Mouse (Mus musculus): ENCODE results near the gene Fbxl3. TPM values are rescaled to one million over a fixed set of nuclear protein-coding genes. Genes with fewer than 3 reads are reported as not detected.

The Fbxl3 gene
- polyA plus RNA-seq, 1 experiment from 2014 or later: 26.5 TPM

- Histone ChIP-seq H3K4me2 (no peak overlapping the region), H3K4me3 (ENCODE audit: low read depth, low read length) (no peak overlapping the region), H3K4me1 (ENCODE audit: control insufficient read depth, insufficient read depth, low read length) (no peaks in the 10 kb centered on the region), H3K9me3 (ENCODE audit: control insufficient read depth, low read length) (no peaks in the 10 kb centered on the region), H3K27me3 (ENCODE audit: control insufficient read depth, insufficient read depth, low read length) (no peaks in the 10 kb centered on the region), H3K27ac (ENCODE audit: low read depth, low read length) (no peak overlapping the region), H3K9ac (ENCODE audit: low read length) (no peak overlapping the region), H3K36me3 (ENCODE audit: control insufficient read depth, insufficient read depth, low read length) (no peaks in the 10 kb centered on the region)
- DNase-seq (ENCODE audit: low spot score, missing footprints) (no peak), ATAC-seq (ENCODE audit: low FRiP score) (no peak)
- 85% methylated on average over 10 of the region's 10 CpGs for WGBS
Measured at GRCm38 (mm10) chr14:103033271-103033823, 66.0 kb downstream of the Fbxl3 start.

Other genes starting within 250 kb of the Fbxl3 start
- gene Kctd12, start 116.9 kb downstream of the Fbxl3 start, polyA plus RNA-seq (2014; fragmentation: Nextera tagmentation; extraction: Ambion mirVana): 9.3 and 13.7 TPM in 2 replicates
- gene Acod1, start 52.6 kb downstream of the Fbxl3 start, polyA plus RNA-seq (2014; fragmentation: Nextera tagmentation; extraction: Ambion mirVana): not detected in 2 replicates
- 27.1 and 30.4 TPM in 2 replicates for gene Cln5, start 29.4 kb downstream of the Fbxl3 start, polyA plus RNA-seq (2014; fragmentation: Nextera tagmentation; extraction: Ambion mirVana)
- gene Mycbp2, start 247.2 kb upstream of the Fbxl3 start, polyA plus RNA-seq (2014; fragmentation: Nextera tagmentation; extraction: Ambion mirVana): 24.8 and 25.7 TPM in 2 replicates

All from midbrain, embryonic 11.5 days (tissue).